Mouse (Mus musculus) kidney, adult 18-20 months (tissue): ENCODE measurements around the gene Elf4.

Experiments used
- DNase-seq: peaks from one replicate; pipeline ENCODE4 v3.0.0; 2021

Elf4 gene

DNA sequence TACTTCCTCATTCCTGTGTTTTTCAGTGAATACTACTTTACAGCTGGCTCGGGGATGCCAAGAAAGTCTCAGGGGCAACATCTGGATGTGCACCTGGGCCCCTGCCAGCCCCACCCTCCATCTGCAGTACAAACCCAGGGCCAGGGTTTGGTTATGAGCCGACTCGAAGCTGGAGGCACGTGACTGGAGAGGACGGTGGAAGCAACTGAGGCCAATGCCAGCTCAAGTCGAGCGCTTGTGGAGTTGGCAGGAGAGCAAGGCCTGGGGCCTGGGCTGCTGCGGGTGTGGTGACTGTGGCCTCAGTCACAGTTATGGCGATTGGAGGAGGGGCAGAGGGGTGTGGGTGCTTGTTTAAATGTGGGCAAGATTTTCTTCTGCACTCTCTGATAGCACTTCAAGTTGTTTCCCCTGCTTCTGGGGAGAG, 27.4 kb downstream of the Elf4 start:
- DNase-seq, result no peak

DNA sequence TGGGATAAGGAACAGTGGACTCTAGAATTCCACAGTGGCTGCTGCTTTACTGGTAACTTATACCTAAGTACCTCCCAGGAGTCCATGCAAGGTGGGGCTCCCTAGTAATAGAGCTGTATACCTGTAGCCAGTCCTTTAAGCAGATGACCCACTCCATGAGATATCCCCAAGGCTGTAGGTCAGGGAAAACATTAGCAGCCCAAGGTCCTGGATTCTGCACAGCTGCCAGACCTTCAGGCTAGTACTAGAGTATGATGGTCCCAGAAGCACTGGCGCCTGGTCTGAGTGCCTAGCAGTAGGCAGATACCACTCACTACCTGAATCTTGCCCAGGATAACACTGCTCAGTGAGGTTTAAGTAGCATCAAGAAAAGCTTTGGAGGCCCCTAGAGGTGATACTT, 28.7 kb downstream of the Elf4 start:
- DNase-seq, result no peak

DNA sequence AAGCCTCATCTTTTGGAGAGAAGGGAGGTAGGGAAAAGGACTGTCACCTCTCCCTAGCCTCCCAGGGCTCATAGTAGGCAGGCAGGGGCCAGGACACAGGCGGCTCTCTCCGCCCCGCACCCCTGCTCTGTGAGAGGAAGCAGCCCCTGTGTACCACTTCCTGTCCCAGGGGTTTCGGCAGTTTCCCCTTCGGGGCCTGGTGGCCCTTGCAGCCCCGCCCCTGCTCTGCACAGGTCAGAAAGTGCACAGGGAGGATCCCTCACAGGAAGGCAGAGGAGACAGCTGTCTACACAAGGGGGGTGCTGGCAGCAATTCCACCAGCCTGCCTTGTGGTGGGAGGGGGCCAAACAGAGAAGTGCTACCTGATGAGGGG, 29.4 kb downstream of the Elf4 start:
- DNase-seq, result no peak

- no peak for DNase-seq
These were observed 30.1 kb downstream of the Elf4 start for GRCm38 (mm10) chrX:48432599-48433526.

DNA sequence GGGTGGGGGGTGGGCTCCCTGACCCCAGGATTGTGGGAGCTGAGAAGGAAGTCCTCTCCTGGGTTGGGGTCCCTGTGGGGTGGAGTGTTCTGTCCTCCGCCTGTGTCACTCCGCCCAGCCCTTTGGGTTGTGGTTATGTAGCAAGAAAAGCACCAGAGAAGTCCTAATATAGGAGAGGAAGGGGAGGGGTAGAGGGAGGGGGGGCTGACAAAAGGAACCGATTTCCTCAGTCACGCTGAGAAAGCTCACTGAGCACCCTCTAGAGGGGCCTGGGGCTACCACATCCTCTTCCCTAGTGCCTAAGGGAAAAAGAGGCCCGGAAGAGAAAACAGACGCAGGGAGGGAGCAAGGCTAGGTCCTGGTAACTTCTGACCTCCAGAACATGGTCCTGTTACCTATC, 33.4 kb downstream of the Elf4 start:
- no peak for DNase-seq

- DNase-seq, result no peak
These were observed 33.8 kb downstream of the Elf4 start for GRCm38 (mm10) chrX:48429100-48429499.

- no peak for DNase-seq
These were observed 34.3 kb downstream of the Elf4 start for GRCm38 (mm10) chrX:48428642-48429041.

GRCm38 (mm10) chrX:48428241-48428640, 34.7 kb downstream of the Elf4 start:
- peak; percentile 32 for DNase-seq

DNA sequence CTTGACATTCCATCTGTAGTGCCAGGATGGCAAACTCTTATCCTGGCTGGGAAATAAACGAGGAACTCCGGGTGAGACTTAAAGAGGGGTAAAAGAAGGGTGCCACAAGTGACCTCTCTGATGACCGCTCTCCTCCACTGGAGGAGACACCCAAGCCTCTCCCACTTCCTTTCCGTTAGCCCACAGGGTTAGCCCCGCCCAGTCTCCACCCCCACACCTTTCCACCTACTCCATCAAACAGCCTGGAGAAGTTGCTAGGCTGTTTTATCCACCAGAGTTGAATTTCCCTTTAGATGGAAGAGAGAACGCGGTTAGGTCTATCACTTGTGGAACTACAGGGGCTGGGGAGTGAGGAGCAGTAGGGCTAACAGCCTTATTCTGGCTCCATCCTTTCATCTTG, 37.7 kb downstream of the Elf4 start:
- no peak for DNase-seq

DNA sequence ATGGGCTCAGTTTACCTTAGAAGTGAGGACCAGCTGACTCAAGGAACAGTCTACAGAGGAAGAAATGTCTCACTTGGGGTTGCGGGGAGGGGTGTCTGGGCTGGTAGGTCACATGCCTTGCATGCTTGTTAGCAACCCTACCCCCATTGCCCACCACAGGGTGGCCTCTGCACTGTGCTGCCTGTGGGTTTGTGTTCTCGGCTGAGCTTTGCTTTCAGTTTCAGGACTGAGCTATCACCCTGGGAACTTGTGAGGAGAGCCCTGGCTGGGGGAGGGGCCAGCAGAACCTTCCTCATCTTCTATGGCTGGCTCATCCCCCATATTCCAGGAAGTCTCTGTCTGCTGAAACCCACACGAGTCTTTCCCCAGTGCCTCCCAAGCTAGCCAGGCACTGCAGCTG, 38.3 kb downstream of the Elf4 start:
- no peak for DNase-seq

DNA sequence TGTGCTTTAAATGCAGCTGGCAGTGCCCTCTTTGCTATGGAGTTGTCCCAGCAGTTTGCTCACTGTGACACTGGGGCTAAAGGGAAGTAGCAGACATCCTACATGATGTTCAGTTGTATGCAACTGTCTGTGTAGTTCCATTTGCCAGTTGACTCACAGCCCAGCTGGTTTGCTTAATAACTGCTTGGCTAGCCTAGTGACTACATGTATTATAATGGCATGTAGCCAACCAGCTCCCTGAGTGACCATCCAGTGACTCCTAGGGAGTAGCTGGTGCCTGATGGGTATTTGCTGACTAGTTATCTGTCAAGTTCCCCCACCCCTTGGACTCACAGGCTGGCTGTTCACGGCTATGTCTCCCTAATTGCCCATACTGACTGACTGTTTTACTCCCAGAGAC, 39.3 kb downstream of the Elf4 start:
- DNase-seq, result no peak

DNA sequence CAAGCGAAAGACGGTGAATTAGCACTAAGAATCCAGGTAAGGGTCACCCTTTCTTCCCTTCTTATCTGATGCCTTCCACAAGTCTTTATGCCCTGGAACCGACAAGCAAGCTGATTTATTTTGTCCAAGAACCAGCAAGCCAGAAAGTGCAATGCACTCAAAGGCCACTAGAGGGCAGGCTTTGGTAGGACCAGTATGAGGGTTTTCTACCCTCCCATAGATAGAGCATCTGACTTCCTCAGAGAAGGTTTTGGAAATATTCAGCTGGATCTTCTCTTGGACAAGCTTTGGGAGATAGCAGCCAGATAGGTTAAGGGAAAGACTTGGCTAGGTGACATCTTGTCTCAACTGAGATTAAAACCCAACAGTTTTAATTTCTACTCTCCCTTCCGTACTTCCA, 39.9 kb downstream of the Elf4 start:
- peak; percentile 78 for DNase-seq

- DNase-seq, result no peak
These were observed 44.5 kb downstream of the Elf4 start for GRCm38 (mm10) chrX:48418417-48418816.

DNA sequence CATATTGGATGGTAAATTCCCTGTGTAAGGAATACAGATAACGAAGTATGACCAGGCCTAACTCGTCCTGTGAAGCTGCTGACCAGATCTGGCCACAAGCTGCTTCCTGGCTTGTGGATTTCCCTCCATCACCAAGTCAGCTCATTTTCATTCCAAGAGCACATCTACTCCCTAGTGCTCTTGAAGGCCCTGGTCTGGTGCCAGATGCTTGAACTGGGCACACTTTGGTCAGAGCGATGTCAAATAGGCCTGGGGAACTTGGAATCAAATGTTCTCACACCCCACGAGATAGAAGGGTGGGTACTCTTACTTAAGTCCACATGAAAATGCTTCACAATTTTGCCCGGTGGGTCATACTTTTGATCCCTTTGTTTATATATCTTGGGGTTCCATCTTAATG, 48.6 kb downstream of the Elf4 start:
- DNase-seq, result no peak

DNA sequence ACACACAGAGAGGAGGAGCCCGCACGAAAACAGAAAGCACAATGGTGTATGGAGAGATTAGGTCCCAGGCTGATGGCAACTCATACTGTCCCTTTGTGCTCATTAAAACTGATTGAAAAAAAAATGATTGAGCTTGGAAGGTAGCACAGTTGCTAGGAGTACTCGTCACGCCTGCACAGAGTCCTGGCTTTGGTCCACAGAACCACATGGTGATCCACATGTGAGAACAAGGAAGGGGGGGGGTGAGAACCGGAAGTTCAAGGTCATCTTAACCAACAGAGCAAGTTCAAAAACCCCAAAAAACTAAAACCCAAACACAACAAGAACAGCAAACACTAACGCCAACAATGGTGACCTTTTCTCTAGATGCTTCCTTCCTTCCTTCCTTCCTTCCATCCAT, 50.3 kb downstream of the Elf4 start:
- DNase-seq, result no peak

DNA sequence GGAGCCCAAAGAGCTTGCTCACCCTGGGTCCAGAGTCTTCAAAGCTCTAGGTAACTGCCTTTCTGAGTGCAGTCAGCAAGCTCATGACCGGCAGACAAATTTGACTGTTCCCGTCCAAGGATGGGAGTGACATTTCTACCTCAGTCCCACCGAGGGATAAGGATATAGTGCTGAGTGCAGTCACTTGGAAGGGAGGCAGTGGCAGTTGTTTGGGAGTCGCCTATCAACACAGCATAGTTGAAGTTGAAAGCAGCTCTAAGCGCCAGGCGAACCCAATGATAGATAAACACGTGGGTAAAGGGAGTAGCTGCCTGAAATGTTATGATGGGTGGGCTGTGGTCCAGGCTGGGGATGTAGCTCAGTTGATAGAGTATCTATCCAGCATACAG, 52.5 kb downstream of the Elf4 start:
- no peak for DNase-seq

GRCm38 (mm10) chrX:48409611-48410387, 53.1 kb downstream of the Elf4 start:
- DNase-seq, result peak; percentile 89

GRCm38 (mm10) chrX:48405141-48405540, 57.8 kb downstream of the Elf4 start:
- DNase-seq, result no peak

DNA sequence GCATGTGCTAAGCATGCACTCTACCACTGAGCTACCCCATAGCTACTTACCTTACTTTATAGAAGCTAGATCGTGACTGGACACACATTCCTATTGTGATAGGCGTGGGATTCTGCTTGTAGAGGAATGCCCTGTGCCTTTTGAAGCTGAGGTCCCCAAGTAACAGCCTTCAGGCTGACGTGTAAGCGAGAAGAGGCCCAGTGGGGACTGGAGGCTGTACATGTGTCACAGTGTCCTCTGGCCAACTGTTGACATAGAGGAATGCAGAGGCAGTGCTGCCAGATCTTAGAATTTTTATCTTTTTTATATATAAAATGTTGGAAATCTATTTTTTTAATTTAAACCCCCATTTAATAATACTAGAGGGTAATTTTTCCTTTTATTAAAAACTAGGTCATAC, 62.9 kb downstream of the Elf4 start:
- DNase-seq, result no peak

GRCm38 (mm10) chrX:48389380-48389779, 73.6 kb downstream of the Elf4 start:
- DNase-seq, result no peak

- no peak for DNase-seq
These were observed 77.0 kb downstream of the Elf4 start for GRCm38 (mm10) chrX:48385927-48386326.

DNA sequence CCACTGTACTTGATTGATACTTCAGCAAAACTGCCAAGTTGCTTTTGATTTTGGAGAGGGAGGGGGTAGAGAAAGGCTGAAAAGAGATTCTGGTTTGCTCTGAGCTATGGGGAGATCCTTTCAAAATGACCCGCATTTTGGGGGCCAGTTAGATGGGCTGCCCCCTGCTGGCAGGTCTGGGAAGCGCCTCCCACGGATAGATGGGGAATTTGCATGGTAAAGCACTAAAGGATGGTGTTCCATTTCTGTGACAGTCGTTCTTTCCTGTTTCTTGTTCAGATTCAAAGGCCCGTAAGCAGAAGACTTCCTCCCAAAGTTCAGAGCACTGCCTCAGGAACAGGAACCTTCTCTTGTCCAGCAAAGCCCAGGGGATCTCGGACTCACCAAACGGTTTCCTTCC, 79.3 kb downstream of the Elf4 start:
- peak; percentile 59 for DNase-seq

GRCm38 (mm10) chrX:48367841-48368240, 95.1 kb downstream of the Elf4 start:
- DNase-seq, result no peak
